Mouse (Mus musculus): ENCODE measurements around the gene Marveld1. TPM values are rescaled to one million over a fixed set of nuclear protein-coding genes. Genes with fewer than 3 reads are reported as not detected.
A peak's percentile ranks its signal among the peaks of the same experiment; 100 is the strongest.

Marveld1 gene
- polyA plus RNA-seq, 1 experiment from 2014 or later, result 3.2 TPM

DNA sequence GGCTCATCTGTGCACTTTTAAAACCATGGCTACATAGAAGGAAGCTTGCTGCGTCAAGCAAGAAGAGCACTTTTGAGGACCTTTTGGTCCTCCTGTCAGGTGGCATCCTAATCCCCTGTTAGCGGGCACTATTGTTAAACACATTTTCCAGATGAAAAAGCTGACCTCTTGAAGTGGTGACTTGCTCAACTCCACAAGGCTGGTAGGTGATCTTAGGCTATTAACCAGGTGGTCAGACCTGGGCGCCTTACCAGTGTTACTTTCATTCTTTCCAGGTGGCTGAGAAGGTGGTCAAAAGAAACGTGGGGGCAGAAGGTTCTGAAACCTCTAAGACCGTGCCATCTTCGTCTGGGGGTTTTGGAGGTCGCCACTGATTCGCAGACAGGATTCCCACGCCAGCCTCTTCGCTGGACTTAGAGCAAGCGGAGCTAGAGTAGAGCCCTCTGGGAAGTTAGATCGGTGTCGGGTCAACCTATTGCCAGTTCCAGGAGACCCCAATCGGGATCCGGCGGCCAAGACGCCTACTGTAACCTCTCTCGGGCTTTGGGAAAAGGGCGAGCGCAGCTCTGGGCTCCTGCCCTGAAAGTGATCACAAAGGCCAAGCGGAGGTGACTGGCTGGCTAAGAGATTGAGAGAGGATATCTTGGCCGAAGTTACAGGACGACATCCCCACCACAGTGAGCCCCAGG lies 19.0 kb upstream of the Marveld1 start:
- Histone ChIP-seq H3K4me1 (replicated peaks) (peaks cover 39% of the 10 kb centered on the region), H3K9ac (peak overlapping the region; percentile 75), H3K9me3 (replicated peaks) (no peaks in the 10 kb centered on the region), H3K4me3 (replicated peaks) (peak overlapping the region; percentile 72), H3K4me2 (peak overlapping the region; percentile 100), H3K27me3 (no peaks in the 10 kb centered on the region; the same call in 1 of the 2 replicates), H3K27ac (replicated peaks) (peak overlapping the region; percentile 78), H3K36me3 (replicated peaks) (no peaks in the 10 kb centered on the region; the same call in 1 of the 2 replicates)
- 8% methylated on average over 23 of the region's 23 CpGs for WGBS (ENCODE audit: insufficient replicate concordance)
- peak; percentile 7; the same call in 1 of the 2 replicates for ATAC-seq (ENCODE audit: insufficient read depth)

DNA sequence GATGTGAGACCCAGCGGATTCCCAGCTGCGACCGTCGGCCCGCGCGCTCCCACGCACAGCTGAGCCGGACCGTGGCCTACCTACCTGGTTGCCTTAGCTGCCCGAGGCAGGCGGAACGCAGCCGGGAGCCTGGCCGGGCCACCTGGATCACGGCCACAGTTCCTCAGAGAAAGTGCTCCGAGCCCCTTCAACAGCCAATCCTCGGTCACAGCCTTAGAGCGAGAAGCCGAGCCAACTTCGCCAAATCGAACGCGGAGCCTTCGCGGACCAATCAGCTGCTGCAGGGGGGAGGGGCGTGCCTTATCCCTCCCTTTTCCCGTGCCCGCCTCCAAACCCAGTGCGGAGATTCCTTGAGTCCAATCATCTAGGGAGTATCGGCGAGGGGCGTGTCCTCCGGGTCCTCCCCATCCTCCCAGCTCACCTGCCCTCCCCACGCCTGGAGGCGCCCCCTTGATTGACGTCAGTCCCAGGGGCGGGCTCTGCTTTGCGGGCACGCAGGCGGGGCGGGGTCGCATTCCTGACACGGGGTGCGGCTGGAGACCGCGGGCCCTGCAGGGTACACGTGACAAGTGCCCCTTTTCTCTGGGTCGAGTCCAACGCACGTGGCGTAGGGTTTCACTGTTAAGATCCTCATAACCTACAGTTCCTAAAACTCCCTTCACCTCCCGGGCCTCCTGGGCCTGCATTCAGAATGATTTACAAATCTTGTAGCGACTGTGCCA lies 18.3 kb upstream of the Marveld1 start, which contains the start of gene Avpi1:
Gene Avpi1, minus strand, starts transcription at position 273 of the 722 bp plus-strand sequence.
- Histone ChIP-seq H3K27me3 (no peaks in the 10 kb centered on the region; the same call in 1 of the 2 replicates), H3K4me1 (replicated peaks) (peaks cover 39% of the 10 kb centered on the region), H3K4me3 (replicated peaks) (peak within 1 kb of the TSS; percentile 72), H3K36me3 (replicated peaks) (no peaks in the 10 kb centered on the region), H3K9ac (peak within 1 kb of the TSS; percentile 75), H3K27ac (replicated peaks) (peak within 1 kb of the TSS; percentile 78), H3K9me3 (replicated peaks) (no peaks in the 10 kb centered on the region), H3K4me2 (peak within 1 kb of the TSS; percentile 100)
- under 1% methylated on average over 54 of the region's 54 CpGs for WGBS (ENCODE audit: insufficient replicate concordance)
- ATAC-seq (ENCODE audit: insufficient read depth), result peak; percentile 97

- Histone ChIP-seq H3K4me2 (peak overlapping the region; percentile 100), H3K4me3 (replicated peaks) (peak overlapping the region; percentile 72), H3K27ac (replicated peaks) (peak overlapping the region; percentile 46), H3K36me3 (replicated peaks) (no peaks in the 10 kb centered on the region), H3K27me3 (no peaks in the 10 kb centered on the region; the same call in 1 of the 2 replicates), H3K9me3 (replicated peaks) (no peaks in the 10 kb centered on the region), H3K4me1 (replicated peaks) (peaks cover 43% of the 10 kb centered on the region), H3K9ac (peak overlapping the region; percentile 13; the same call in 1 of the 2 replicates)
- WGBS (ENCODE audit: insufficient replicate concordance), result 32% methylated on average over 14 of the region's 14 CpGs
- no peak for ATAC-seq (ENCODE audit: insufficient read depth)
These were observed 17.5 kb upstream of the Marveld1 start for GRCm38 (mm10) chr19:42129509-42130293.

- H3K27me3 ChIP-seq, result no peaks in the 10 kb centered on the region; the same call in 1 of the 2 replicates
- no peaks in the 10 kb centered on the region for H3K9me3 ChIP-seq (replicated peaks)
- H3K36me3 ChIP-seq (replicated peaks), result no peaks in the 10 kb centered on the region
- H3K4me3 ChIP-seq (replicated peaks), result no peak overlapping the region
- 61% methylated on average over 3 of the region's 3 CpGs for WGBS (ENCODE audit: insufficient replicate concordance)
- H3K4me1 ChIP-seq (replicated peaks), result peaks cover 49% of the 10 kb centered on the region
- H3K27ac ChIP-seq (replicated peaks), result no peak overlapping the region
- H3K9ac ChIP-seq, result no peak overlapping the region
- no peak for ATAC-seq (ENCODE audit: insufficient read depth)
- no peak overlapping the region for H3K4me2 ChIP-seq
These were observed 16.9 kb upstream of the Marveld1 start for GRCm38 (mm10) chr19:42130294-42130606.

- Histone ChIP-seq H3K9me3 (replicated peaks) (no peaks in the 10 kb centered on the region), H3K4me2 (no peak overlapping the region), H3K9ac (no peak overlapping the region), H3K27ac (replicated peaks) (no peak overlapping the region), H3K4me3 (replicated peaks) (no peak overlapping the region), H3K36me3 (replicated peaks) (no peaks in the 10 kb centered on the region), H3K27me3 (no peaks in the 10 kb centered on the region; the same call in 1 of the 2 replicates), H3K4me1 (replicated peaks) (peaks cover 57% of the 10 kb centered on the region)
- no peak for ATAC-seq (ENCODE audit: insufficient read depth)
- WGBS (ENCODE audit: insufficient replicate concordance), result 54% methylated on average over 5 of the region's 5 CpGs
These were observed 16.1 kb upstream of the Marveld1 start for GRCm38 (mm10) chr19:42131101-42131500.

DNA sequence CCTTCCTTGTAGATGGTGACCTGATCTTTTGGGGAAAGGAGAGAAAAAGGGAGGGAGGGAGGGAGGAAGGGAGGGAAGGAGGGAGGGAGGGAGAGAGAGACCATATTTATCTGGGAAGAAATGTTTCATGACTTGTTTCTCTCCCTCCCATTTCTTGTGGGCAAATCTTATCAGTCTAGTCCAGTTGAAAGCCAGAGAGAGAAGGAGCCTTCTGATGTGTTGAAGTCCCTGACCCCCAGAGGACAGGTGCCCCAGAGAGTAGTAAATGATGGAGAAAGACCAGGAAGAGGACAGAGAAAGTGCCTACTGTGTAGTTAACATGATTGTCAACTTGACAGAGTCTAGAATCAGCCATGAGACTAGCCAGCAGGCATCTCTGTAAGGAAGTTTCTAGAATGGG lies 12.1 kb upstream of the Marveld1 start:
- H3K27me3 ChIP-seq, result no peaks in the 10 kb centered on the region
- H3K4me1 ChIP-seq (replicated peaks), result peaks cover 27% of the 10 kb centered on the region
- no peak overlapping the region for H3K4me3 ChIP-seq (replicated peaks)
- no peak overlapping the region for H3K9ac ChIP-seq
- H3K36me3 ChIP-seq (replicated peaks), result no peaks in the 10 kb centered on the region
- H3K4me2 ChIP-seq, result peak overlapping the region; percentile 3; the same call in 1 of the 2 replicates
- H3K27ac ChIP-seq (replicated peaks), result 0 out of 2 replicates have a peak overlapping the region, but pooled peaks have one; percentile 1
- H3K9me3 ChIP-seq (replicated peaks), result no peaks in the 10 kb centered on the region
- peak; percentile 54 for ATAC-seq (ENCODE audit: insufficient read depth)

- Histone ChIP-seq H3K4me2 (no peak overlapping the region), H3K36me3 (replicated peaks) (no peaks in the 10 kb centered on the region), H3K4me1 (replicated peaks) (peaks cover 24% of the 10 kb centered on the region), H3K9ac (no peak overlapping the region), H3K4me3 (replicated peaks) (no peak overlapping the region), H3K27ac (replicated peaks) (no peak overlapping the region), H3K9me3 (replicated peaks) (no peaks in the 10 kb centered on the region), H3K27me3 (no peaks in the 10 kb centered on the region)
- 44% methylated on average over 5 of the region's 5 CpGs for WGBS (ENCODE audit: insufficient replicate concordance)
- no peak for ATAC-seq (ENCODE audit: insufficient read depth)
These were observed 11.1 kb upstream of the Marveld1 start for GRCm38 (mm10) chr19:42136126-42136525.

DNA sequence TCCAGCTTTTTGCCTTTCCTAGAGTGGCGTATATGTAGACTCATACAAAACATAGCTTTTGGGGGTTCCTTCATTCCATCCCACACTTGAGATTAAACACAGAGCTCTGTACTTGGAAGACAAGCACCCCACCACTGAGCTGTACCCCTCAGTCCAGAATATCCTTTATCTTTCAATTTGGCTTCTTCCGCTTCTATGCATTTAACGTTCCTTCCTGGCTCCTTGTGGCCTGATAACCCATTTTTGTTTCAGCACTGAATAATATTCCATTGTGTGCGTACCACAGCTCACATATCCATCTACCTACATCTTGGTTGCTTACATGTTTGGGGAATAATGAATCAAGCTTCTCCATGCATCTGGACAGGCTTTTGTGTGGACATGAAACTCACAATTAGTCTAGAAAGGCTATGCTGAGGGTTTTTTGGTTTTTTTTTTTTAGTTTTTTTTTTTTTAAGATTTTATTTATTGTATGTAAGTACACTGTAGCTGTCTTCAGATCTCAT lies 10.0 kb upstream of the Marveld1 start:
- peaks cover 21% of the 10 kb centered on the region for H3K4me1 ChIP-seq (replicated peaks)
- no peak for ATAC-seq (ENCODE audit: insufficient read depth)
- no peaks in the 10 kb centered on the region for H3K9me3 ChIP-seq (replicated peaks)
- no peaks in the 10 kb centered on the region for H3K36me3 ChIP-seq (replicated peaks)
- 67% methylated on average over 4 of the region's 4 CpGs for WGBS (ENCODE audit: insufficient replicate concordance)
- H3K4me2 ChIP-seq, result no peak overlapping the region
- H3K27ac ChIP-seq (replicated peaks), result no peak overlapping the region
- no peak overlapping the region for H3K9ac ChIP-seq
- no peaks in the 10 kb centered on the region for H3K27me3 ChIP-seq
- no peak overlapping the region for H3K4me3 ChIP-seq (replicated peaks)

- WGBS (ENCODE audit: insufficient replicate concordance), result 68% methylated on average over 15 of the region's 15 CpGs
- H3K4me3 ChIP-seq (replicated peaks), result no peak overlapping the region
- no peak overlapping the region for H3K27ac ChIP-seq (replicated peaks)
- no peaks in the 10 kb centered on the region for H3K27me3 ChIP-seq
- no peaks in the 10 kb centered on the region for H3K9me3 ChIP-seq (replicated peaks)
- H3K4me1 ChIP-seq (replicated peaks), result peaks cover 21% of the 10 kb centered on the region
- H3K36me3 ChIP-seq (replicated peaks), result no peaks in the 10 kb centered on the region
- no peak overlapping the region for H3K9ac ChIP-seq
- ATAC-seq (ENCODE audit: insufficient read depth), result no peak
- H3K4me2 ChIP-seq, result no peak overlapping the region
These were observed 8.5 kb upstream of the Marveld1 start for GRCm38 (mm10) chr19:42138517-42139285.

- ATAC-seq (ENCODE audit: insufficient read depth), result no peak
- WGBS (ENCODE audit: insufficient replicate concordance), result 61% methylated on average over 5 of the region's 5 CpGs
These were observed 7.3 kb upstream of the Marveld1 start for GRCm38 (mm10) chr19:42139724-42140517.

More at GRCm38 (mm10) chr19:42139724-42140517, 7.3 kb upstream of the Marveld1 start:
- H3K36me3 ChIP-seq (replicated peaks), result no peaks in the 10 kb centered on the region
- no peak overlapping the region for H3K9ac ChIP-seq
- H3K4me2 ChIP-seq, result no peak overlapping the region
- H3K27ac ChIP-seq (replicated peaks), result no peak overlapping the region
- H3K9me3 ChIP-seq (replicated peaks), result no peaks in the 10 kb centered on the region
- H3K27me3 ChIP-seq, result peaks cover 3% of the 10 kb centered on the region; the same call in 1 of the 2 replicates
- no peak overlapping the region for H3K4me3 ChIP-seq (replicated peaks)
- peaks cover 15% of the 10 kb centered on the region for H3K4me1 ChIP-seq (replicated peaks)

Data from liver, embryonic 15.5 days (tissue).